Mouse (Mus musculus) embryonic stem cell, embryonic (primary cell): ENCODE measurements around the gene Gm5141.
"Not testable (repeated sequence)": the region's sequence is repeated elsewhere in the genome, so short reads cannot be mapped to it uniquely, and the experiment has no call there.

Experiments used
- CTCF ChIA-PET, 4 experiments: fragments of 300-600 bp in 2 of 4; fragments of 350-600 bp in 2 of 4; sonication (Branson Sonifier 250); formaldehyde crosslinking; loops; one replicate each; lab custom pipeline; 2022; ENCODE audit warnings: inconsistent platforms in 2 of 4; lab: Charles Lee
- POLR2A ChIA-PET, 4 experiments: fragments of 300-600 bp in 2 of 4; fragments of 350-600 bp in 2 of 4; sonication (Branson Sonifier 250); formaldehyde crosslinking; loops; one replicate each; lab custom pipeline; 2022; ENCODE audit warnings: antibody characterized with exemption in 4 of 4, inconsistent platforms in 1 of 4; lab: Charles Lee

Gene Gm5141

DNA sequence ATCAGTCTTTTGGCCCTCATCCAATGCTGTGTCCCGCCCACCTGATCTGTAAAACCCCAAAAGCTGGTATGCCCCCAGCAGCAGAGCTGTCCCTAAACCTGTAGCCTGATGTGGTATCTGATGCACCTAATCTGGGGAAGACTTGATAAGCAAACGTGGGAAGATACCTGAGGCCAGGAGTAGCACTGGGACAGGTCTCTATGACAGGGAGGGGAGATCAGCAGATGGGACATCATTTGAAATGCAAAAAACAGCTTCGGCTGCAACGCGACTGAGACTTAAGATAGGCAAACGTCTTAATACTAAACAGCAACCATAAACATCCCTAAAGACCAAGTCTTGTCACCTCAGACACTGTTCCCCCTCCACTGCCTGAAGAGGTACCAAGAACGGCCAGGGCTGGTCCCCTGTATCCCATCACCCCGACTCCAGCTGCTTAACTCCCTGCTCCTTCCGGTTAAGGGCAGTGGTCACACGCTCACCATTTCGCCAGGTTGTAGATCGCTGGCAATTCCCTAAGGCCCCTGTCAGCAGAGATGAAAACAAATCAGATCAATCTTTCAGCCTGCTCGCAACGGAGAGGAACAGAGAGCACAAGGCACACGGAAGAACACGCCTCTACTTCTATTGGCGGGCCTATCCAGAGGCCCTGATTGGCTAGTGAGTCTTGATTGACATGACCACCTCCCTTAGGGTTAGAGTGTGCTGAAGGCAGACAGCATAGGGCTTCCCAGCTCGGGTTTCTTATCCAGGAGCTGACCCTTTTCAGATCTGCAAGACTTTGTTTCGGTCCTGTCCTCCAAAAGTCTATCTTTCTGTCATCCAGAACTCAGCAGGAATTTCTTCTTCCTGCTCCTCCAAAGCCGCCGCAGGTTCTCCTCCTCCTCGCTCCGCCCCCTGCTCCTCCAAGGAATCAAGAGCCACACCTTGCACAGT lies at the start of gene Gm5141:
TSS of gene Gm5141 (minus strand) at position 610 of the 936 bp plus-strand sequence.
- POLR2A ChIA-PET: interaction anchor here in 1 of 4 experiments (0.5 to 1.1 kb wide), 2 partner anchors 10 to 52 kb away, joined by 5 to 6 read pairs; no protein-coding TSS in a partner anchor
- CTCF ChIA-PET: not testable (repeated sequence)

DNA sequence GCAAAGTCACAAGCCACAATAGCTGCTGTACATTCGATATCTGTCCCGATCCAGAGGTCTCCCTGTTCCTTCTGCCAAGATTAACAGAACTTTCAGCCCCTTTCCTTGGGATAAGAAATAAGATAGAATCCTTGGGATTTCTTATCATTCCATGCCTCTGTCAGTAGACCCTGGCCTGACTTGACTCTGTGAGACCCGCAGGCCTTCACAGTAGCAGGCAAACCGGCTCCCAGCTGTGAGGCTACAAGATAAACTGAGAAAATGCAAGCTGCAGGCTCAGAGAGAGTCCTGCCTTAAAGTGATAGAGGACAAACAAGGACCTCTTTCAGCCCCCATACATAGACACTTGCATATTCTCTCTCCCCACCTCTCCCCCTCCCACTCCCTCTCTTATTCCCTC lies 47.7 kb upstream of the Gm5141 start:
- POLR2A ChIA-PET: interaction anchor here in 1 of 4 experiments (1.6 kb wide), 1 partner anchor 14 kb away, joined by 3 read pairs; no protein-coding TSS in a partner anchor
- CTCF ChIA-PET: no interaction called here

DNA sequence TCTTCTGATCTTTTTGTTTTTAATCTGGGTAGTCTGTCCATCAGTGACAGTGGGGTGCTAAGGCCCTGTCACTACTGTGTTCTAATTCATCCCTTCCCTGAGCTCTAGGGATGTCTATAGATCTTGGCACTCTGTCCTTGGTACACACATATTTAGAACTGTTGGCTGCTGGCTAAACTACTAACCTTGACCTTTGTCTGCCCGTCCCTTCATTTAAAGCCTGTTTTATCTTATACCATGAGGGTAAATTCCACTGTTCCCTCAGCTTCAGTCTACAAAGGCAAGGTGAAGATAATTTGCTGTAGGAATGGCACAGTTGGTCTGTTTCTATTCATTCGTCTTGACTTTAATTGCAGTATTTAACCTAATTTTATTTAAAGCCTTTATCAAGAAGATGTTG lies 46.6 kb upstream of the Gm5141 start:
- CTCF ChIA-PET: interaction anchor here in 1 of 4 experiments (1.1 kb wide), 1 partner anchor 24 kb away, joined by 5 read pairs; no protein-coding TSS in a partner anchor

DNA sequence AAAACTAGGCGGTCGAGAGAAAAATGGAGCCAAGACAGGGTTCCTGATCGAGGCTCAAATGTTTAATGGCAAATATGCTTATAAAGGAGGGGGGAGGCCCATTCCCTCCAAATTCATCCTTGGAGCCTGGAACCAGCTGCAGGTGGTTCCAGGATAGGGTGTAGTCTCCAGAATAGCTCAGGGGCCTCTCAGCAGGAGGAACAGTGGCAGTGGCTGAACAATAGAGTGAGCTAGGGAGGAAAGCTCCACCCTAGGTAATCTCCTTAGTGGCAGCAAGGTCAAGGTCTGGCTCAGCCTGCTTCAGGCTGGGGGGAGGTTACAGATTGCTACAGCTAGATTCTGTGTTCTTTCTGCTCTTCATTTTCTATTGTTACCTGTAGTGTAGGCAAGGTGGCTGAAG lies 30.1 kb upstream of the Gm5141 start:
- ChIA-PET POLR2A (interaction anchor here in 1 of 4 experiments (0.8 to 1.3 kb wide), 3 partner anchors 8 to 13 kb away, joined by 3 read pairs; no protein-coding TSS in a partner anchor), CTCF (interaction anchor here in 2 of 4 experiments (0.6 to 1.8 kb wide), 2 partner anchors 9 to 40 kb away, joined by 3 to 5 read pairs; no protein-coding TSS in a partner anchor)

More for the DNA sequence above, 46.6 kb upstream of the Gm5141 start:
- POLR2A ChIA-PET: interaction anchor here in 1 of 4 experiments (0.7 kb wide), 1 partner anchor 68 kb away, joined by 3 read pairs; no protein-coding TSS in a partner anchor

DNA sequence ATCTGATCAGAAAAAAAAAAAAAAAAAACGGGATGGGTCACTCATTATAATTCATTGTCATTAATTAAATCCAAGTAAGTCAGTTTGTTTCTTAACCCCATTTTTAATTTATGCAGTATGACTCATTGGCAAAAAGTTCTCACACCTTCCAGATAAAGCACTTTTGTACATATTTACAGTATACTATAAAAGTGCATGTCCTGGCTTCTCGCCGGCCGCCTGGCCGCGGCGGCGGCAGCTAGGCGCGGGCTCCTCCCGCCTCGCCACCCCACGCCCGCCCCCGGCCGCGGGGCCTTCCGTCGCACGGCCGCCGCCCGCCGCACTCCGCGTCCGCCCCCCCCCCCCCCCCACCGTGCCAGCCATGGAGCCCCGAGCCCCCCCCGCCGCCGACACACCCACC lies 27.1 kb upstream of the Gm5141 start:
- ChIA-PET POLR2A (interaction anchor here in 2 of 4 experiments (0.7 kb wide), 2 partner anchors 222 to 1814 kb away, joined by 3 to 4 read pairs; no protein-coding TSS in a partner anchor), CTCF (no interaction called here)

DNA sequence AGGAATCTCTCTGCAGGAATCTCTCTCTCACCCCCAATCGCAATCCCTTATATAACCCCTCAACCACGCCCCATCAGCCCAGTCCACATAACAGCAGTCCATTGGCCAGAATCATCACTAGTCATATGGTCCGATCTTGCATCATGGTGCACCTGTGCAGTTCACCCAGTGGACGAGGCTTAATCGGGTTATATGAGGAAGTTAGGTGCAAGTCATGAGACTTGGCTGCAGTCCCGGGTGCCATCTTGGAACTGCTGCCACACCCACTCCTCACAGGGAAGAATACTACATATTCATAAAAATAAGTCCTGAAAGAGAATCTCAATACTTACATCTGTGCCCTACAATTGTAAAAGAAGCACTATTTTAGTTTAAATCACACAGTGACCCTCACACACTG lies 22.4 kb upstream of the Gm5141 start:
- CTCF ChIA-PET: not testable (repeated sequence)

DNA sequence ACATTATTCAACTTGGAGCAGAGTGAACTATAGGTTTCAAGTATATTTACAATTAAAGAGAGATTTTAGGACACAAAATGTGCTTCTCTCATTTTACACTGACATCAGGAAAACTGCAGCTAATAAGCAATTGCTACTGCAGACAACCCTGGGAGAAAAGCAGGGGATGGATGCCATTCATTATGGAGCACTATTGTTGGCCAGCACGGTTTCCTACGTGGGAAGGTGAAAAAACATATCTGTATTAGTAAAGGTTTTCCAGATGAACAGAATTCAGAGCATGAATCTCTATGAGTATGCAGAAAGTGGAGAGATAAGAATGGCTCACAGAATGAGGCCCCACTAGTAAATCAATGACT lies 506 bp upstream of the Gm5141 start:
- POLR2A ChIA-PET: interaction anchor here in 1 of 4 experiments (0.5 to 1.1 kb wide), 2 partner anchors 11 to 51 kb away, joined by 5 to 6 read pairs; no protein-coding TSS in a partner anchor
- CTCF ChIA-PET: not testable (repeated sequence)

More for the DNA sequence above, 22.4 kb upstream of the Gm5141 start:
- POLR2A ChIA-PET: interaction anchor here in 2 of 4 experiments (0.6 to 1.5 kb wide), 2 partner anchors 8 to 673 kb away, joined by 3 to 4 read pairs; no protein-coding TSS in a partner anchor

DNA sequence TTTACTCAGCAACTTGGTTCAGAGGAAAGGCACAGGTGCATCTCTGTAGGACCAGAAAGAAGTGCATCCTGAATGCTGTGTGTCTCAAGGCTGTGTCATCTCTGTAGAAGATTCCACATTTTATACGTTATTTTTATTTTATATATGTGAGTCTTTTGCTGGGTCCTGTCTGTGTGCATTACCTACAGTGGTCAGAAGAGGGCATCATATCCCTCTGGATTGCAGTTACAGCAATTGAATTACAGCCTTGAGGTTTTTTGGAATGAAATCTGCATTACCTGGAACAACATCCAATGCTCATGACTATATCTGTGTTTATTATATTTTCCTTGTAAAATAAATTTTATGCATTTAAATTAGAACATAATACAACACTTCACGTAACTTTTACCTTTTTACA lies 21.8 kb downstream of the Gm5141 start:
- CTCF ChIA-PET: interaction anchor here (1.1 to 2.6 kb wide), 7 partner anchors 90 to 566 kb away, joined by 3 to 23 read pairs (median 7); no protein-coding TSS in a partner anchor
- POLR2A ChIA-PET: interaction anchor here in 1 of 4 experiments (1.4 kb wide), 1 partner anchor 36 kb away, joined by 3 read pairs; no protein-coding TSS in a partner anchor

DNA sequence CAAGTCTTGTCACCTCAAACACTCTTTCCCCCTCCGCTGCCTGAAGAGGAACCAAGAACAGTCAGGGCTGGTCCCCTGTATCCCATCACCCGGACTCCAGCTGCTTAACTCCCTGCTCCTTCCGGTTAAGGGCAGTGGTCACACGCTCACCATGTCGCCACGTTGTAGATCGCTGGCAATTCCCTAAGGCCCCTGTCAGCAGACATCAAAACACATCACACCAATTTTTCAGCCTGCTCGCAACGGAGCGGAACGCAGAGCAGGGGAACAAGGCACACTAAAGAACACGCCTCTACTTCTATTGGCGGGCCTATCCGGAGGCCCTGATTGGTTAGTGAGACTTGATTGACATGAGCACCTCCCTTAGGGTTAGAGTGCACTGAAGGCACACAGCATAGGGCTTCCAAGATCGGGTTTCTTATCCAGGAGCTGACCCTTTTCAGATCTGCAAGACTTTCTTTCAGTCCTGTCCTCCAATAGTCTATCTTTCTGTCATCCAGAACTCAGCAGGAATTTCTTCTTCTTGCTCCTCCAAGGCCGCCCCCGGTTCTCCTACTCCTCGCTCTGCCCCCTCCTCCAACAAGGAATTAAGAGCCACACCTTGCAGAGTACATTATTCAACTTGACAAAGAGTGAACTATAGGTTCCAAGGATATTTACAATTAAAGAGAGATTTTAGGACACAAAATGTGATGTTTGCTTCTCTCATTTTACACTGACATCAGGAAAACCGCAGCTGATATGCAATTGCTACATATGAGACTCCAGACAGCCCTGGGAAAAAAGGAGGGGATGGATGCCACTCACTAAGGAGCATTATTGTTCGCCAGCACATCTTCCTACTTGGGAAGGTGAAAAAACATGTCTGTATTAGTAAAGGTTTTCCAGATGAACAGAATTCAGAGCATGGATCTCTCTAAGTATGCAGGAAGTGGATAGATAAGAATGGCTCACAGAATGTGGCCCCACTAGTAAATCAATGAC lies 24.9 kb downstream of the Gm5141 start, which contains the start of gene Platr25:
TSS of gene Platr25 (minus strand) at position 278 of the 984 bp plus-strand sequence.
- CTCF ChIA-PET: interaction anchor here in 3 of 4 experiments (0.8 to 1.6 kb wide), 3 partner anchors 95 to 96 kb away, joined by 3 to 4 read pairs (median 3); no protein-coding TSS in a partner anchor
- POLR2A ChIA-PET: not testable (repeated sequence)

DNA sequence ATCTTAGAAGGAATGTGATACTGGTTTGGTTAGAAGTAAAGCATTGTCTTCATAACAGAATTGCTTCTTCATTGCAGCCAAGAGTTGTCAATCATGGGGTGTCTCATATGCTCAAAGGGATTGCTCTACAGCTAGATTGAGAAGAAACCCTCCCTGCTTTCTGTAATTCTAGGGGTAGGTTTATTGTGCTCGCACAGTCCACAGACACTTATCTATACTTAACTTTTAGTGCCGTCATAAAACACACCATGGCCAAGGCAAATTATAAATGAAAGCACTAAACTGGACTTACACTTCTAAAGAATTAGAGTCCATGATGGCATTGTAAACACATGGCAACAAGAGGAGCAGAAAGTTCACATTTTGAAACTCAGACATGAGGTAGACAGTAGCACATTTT lies 52.3 kb downstream of the Gm5141 start:
- ChIA-PET CTCF (no interaction called here), POLR2A (interaction anchor here in 2 of 4 experiments (1.1 to 1.3 kb wide), 2 partner anchors 7 to 21 kb away, joined by 3 read pairs; no protein-coding TSS in a partner anchor)
